Mouse (Mus musculus): ENCODE measurements around the gene Eps8l3.

DNA sequence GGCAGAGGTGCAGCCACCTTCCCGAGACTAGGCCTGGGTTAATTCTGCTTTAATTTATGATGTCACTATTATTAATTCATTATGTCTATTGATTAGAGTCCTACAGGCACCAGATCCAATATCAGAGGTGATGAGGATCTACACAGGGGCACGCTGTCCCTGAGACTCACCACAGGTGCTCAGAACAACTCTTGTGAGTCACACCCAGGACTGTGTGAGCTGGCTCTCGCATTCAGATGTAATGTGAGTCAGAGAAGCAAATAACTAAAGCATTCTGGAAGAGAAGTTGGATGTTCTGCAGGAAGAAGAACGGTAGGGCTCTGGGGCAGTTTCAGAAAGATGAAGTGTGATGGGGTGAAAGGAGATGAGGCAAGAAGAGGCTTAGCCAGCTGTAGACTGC is 52.2 kb downstream of the Eps8l3 start:
- TF ChIP-seq POLR2A (IDR thresholded peaks at IDR 0.05; ENCODE audit: borderline replicate concordance, extremely low read depth, low read depth, low read length) (no peak), CTCF (IDR thresholded peaks at IDR 0.05; ENCODE audit: insufficient read depth, low read length) (no peak)
